Mouse (Mus musculus) midbrain, embryonic 12.5 days (tissue): ENCODE measurements around the gene Prm2. TPM values are rescaled to one million over a fixed set of nuclear protein-coding genes. Genes with fewer than 3 reads are reported as not detected.

Experiments used
- ATAC-seq: fragments of 200-750 bp; cut with Nextera tagmentation; 2 replicates; pipeline ENCODE4 v1.8.0; 2017; ENCODE audit warnings: low read depth, moderate TSS enrichment, moderate library complexity; ENCODE audit not compliant: low FRiP score
- H3K27ac ChIP-seq: fragments of 300-500 bp; sonication (generic); replicated peaks from 2 replicates; pipeline ENCODE4 v1.5.1; 2016; ENCODE audit warnings: mild to moderate bottlenecking
- H3K27me3 ChIP-seq: fragments of 300-500 bp; sonication (generic); 2 replicates; pipeline ENCODE4 v1.6.1; 2016; ENCODE audit warnings: mild to moderate bottlenecking
- H3K36me3 ChIP-seq: fragments of 300-500 bp; sonication (generic); 2 replicates; pipeline ENCODE4 v1.6.1; 2016
- H3K4me1 ChIP-seq: fragments of 300-500 bp; sonication (generic); 2 replicates; pipeline ENCODE4 v1.6.1; 2016
- H3K4me2 ChIP-seq: fragments of 300-500 bp; sonication (generic); replicated peaks from 2 replicates; pipeline ENCODE4 v1.6.1; 2016; ENCODE audit warnings: mild to moderate bottlenecking, moderate library complexity
- H3K4me3 ChIP-seq: fragments of 300-500 bp; sonication (generic); 2 replicates; pipeline ENCODE4 v1.5.1; 2016; ENCODE audit warnings: mild to moderate bottlenecking
- H3K9ac ChIP-seq: fragments of 300-500 bp; sonication (generic); replicated peaks from 2 replicates; pipeline ENCODE4 v1.6.1; 2016; ENCODE audit warnings: mild to moderate bottlenecking, moderate library complexity
- H3K9me3 ChIP-seq: fragments of 300-500 bp; sonication (generic); 2 replicates; pipeline ENCODE4 v1.6.1; 2016; ENCODE audit warnings: mild to moderate bottlenecking
- WGBS: fragments of 180-500 bp; shearing (Covaris S2); methylation state at CpG from one replicate; pipeline ENCODE4 v1.1.7; 2016; 5-methylcytosine and 5-hydroxymethylcytosine counted together
- polyA plus RNA-seq: library from polyadenylated mRNA; unstranded; fragments of >200 nt; fragmentation: Nextera tagmentation; extraction: Ambion mirVana; gene quantifications from 2 replicates; pipeline ENCODE4 v1.2.1, GENCODE M21; 2016

Gene Prm2
- polyA plus RNA-seq, result not detected in 2 replicates

DNA sequence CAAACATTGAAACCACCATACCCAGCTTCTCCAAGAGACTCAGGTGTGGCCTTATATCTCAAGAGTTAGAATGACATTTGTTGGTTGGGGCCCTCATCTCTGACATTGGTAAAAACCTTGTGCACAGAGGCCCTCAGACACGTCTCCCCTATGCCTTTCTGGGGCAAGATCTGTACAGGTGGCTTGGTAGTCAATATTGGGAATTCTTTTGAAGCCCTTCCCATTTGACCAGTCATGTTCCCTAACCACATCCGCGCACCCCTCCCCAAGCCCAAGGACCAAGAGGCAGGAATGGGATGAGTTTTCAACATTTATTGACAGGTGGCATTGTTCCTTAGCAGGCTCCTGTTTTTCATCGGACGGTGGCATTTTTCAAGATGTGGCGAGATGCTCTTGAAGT, at the start of gene Prm2:
Gene Prm2 (minus strand): TSS at position 101 of the 400 bp plus-strand sequence.
- no peaks in the 10 kb centered on the region for H3K9me3 ChIP-seq
- H3K4me1 ChIP-seq, result no peaks in the 10 kb centered on the region
- no peak within 1 kb of the TSS for H3K4me3 ChIP-seq
- no peak within 1 kb of the TSS for H3K9ac ChIP-seq
- no peak within 1 kb of the TSS for H3K27ac ChIP-seq
- H3K36me3 ChIP-seq, result no peaks in the 10 kb centered on the region
- no peak for ATAC-seq
- 78% methylated on average over 6 of the region's 6 CpGs for WGBS
- peaks cover 17% of the 10 kb centered on the region for H3K27me3 ChIP-seq
- H3K4me2 ChIP-seq, result no peak within 1 kb of the TSS

DNA sequence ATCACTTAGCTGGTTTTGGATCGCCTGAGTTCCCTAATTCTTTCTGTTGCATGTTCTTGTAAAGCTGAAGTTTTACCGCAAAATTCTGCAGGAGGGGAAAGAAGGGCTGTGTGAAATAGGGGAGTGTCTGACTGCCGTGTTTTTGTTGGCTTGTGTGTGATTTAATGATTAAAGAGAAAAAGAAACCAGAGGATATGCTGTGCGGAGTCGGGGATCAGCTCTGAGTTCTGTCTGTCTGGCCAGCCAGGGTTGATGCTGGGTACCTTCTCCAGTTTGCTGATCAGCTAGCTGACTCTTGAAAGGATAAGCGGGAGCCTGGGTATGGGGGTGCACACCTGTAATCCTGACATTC, 48.4 kb upstream of the Prm2 start:
- 76% methylated on average over 6 of the region's 6 CpGs for WGBS
- Histone ChIP-seq H3K9ac (no peak overlapping the region), H3K4me1 (peaks cover 8% of the 10 kb centered on the region), H3K27ac (no peak overlapping the region), H3K9me3 (no peaks in the 10 kb centered on the region), H3K4me3 (no peak overlapping the region), H3K27me3 (no peaks in the 10 kb centered on the region), H3K36me3 (no peaks in the 10 kb centered on the region), H3K4me2 (no peak overlapping the region)
- ATAC-seq, result no peak

DNA sequence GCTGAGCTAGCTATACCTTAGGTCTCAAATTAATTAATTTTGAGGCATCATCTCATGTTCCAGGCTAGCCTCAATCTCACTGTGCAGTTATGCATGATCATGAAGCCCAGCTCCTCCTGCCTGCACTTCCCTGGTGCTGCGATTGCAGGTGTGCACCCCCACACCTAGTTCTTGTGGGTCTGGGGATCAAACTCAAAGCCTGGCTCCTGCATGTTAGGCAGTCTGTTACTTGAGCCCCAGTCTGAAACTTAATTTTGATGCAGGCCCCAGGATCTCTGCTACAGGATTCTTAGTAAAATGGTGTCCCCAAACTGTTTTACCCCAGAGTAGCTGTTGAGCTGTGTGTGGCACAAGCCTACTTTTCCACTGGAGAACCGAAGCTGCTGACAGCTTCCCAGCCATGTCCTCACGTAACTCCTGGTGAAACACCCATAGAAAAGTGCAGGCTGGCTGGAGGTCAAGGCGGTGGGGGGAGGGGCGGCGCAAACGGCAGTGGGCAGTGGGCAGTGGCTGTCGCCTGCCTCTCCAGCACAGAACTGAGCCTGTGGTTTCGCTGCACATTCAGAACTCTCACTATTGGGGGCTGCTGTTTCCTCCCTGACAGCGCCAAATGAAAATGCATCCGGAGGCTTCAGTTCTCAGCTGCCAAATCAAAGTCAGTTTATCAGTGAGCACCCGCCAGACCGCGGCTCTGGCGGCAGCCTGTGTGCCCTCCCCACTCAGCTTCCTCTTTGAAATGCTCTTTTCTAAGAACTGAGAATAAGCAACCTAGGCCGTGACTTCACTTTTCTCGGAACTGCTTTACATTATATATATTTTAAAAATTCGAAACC, 47.8 kb upstream of the Prm2 start:
- WGBS, result 27% methylated on average over 18 of the region's 18 CpGs
- Histone ChIP-seq H3K4me2 (peak overlapping the region; percentile 41), H3K9me3 (no peaks in the 10 kb centered on the region), H3K9ac (no peak overlapping the region; the same call in 1 of the 2 replicates), H3K27ac (0 out of 2 replicates have a peak overlapping the region, but pooled peaks have one; percentile 15), H3K27me3 (no peaks in the 10 kb centered on the region), H3K4me3 (no peak overlapping the region), H3K4me1 (peaks cover 12% of the 10 kb centered on the region), H3K36me3 (no peaks in the 10 kb centered on the region)
- ATAC-seq, result no peak

DNA sequence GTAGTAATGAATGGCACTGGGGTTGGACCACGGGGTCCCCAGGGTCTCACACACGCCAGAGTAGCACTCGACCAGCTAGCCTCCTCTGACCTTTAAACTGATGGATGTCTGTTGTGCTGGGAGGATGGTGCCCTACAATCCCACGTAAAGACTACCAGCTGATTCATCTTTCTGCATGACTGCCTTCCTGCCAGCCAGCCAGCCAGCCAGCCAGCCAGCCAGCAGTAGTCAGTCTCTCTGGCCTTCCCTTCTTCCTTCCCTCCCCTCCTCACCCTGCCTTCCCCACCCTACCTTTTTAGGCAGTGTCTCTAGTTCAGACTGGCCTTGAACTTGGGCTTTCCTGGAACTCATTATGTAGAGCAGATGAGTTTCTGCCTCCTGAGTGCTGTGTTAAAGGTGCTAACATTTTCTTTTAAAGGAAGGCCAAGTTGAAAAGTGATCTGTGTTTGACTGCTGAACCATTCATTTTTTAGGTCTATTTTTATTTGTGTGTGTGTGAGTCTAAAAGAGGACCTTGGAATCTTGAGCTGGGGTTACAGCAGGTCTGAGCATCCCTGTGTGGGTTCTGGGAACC, 46.4 kb upstream of the Prm2 start:
- no peak overlapping the region for H3K9ac ChIP-seq
- H3K27me3 ChIP-seq, result no peaks in the 10 kb centered on the region
- H3K9me3 ChIP-seq, result no peaks in the 10 kb centered on the region
- H3K4me1 ChIP-seq, result peaks cover 25% of the 10 kb centered on the region
- no peak for ATAC-seq
- WGBS, result 68% methylated on average over 4 of the region's 4 CpGs
- no peak overlapping the region for H3K4me2 ChIP-seq
- no peaks in the 10 kb centered on the region for H3K36me3 ChIP-seq
- no peak overlapping the region for H3K27ac ChIP-seq
- H3K4me3 ChIP-seq, result no peak overlapping the region

DNA sequence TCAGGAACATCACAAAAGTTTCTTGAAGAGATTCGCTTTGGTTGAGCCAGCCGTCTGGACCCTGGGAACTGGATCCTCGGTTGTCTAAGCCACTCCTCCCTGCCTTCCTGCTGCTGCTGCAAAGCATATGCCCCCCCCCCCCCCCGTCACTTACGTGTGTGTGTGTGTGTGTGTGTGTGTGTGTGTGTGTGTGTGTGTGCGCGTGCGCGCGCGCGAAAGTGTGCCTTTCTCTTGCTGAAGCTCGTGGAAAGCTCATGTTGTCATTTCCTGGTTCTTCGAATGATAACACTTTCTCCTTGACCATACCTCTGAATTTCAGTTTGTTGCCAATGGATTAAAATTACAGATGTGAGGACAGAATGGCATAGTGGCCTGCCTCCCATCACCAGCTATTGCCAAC, 44.1 kb upstream of the Prm2 start:
- Histone ChIP-seq H3K4me3 (no peak overlapping the region), H3K27ac (no peak overlapping the region), H3K4me2 (no peak overlapping the region), H3K9me3 (no peaks in the 10 kb centered on the region), H3K36me3 (no peaks in the 10 kb centered on the region), H3K4me1 (peaks cover 38% of the 10 kb centered on the region), H3K27me3 (no peaks in the 10 kb centered on the region), H3K9ac (no peak overlapping the region)
- WGBS, result 91% methylated on average over 12 of the region's 14 CpGs
- ATAC-seq, result no peak

DNA sequence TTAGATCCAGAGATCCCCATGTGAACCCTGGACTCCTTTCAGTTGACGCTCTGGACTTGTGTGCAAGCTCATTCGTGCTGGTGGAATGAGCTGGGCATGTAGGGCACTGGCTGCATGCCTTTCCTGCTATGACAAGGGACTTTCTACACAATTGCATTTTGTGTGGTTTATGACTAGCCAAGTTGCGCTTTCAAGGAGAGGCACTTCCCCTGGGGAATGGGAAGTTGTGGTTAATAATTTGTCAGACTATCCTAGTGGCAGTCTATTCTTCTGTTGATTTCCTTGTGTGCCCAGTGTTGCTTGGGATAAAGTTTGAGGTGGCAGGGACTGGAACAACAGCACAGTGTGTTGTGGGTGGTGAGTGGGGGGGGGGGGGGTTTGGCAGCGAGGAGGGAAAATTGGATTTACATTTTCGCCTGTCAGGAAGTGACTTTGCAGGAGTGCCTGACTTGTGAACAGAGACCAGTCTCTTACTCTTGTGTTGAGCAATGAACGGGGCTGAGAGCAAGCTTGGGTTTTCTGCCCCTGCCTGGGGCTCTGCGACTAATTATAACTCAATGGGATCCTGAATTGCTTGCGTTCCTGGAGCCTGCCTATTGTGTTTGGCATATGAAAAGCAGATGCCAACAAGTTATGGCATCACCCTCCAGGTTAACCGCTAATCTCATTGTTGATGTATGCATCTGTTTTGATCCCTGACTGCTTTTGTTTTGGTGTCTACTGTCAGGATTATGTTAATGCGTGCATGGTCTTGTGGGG, 42.7 kb upstream of the Prm2 start:
- peaks cover 5% of the 10 kb centered on the region for H3K27me3 ChIP-seq
- no peak overlapping the region for H3K9ac ChIP-seq
- WGBS, result 50% methylated on average over 10 of the region's 10 CpGs
- no peak overlapping the region for H3K27ac ChIP-seq
- H3K4me3 ChIP-seq, result no peak overlapping the region
- no peaks in the 10 kb centered on the region for H3K36me3 ChIP-seq
- H3K9me3 ChIP-seq, result no peaks in the 10 kb centered on the region
- no peak overlapping the region for H3K4me2 ChIP-seq
- H3K4me1 ChIP-seq, result peaks cover 34% of the 10 kb centered on the region
- ATAC-seq, result no peak

DNA sequence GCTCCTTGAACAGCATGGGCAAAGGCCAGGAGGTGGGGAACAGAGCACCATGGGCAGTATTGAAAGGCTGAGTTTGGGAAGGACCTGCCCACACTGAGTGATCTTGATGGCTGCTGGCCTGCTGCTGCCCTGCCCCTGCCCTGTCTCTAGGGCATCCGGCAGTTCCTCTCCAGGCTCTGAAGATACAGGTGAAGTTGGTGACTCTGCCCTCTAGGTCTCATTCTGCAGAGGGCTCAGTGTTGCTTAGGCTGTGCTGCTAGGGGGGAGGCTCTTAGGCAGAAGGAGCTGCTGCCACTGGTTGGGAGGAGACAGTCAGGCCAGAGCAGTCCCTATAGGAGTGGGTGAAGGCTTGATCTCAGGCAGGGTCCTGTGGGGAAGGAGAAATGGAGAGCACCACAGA, 42.0 kb upstream of the Prm2 start:
- H3K27me3 ChIP-seq, result peaks cover 6% of the 10 kb centered on the region
- H3K4me2 ChIP-seq, result no peak overlapping the region
- H3K9me3 ChIP-seq, result no peaks in the 10 kb centered on the region
- ATAC-seq, result no peak
- no peak overlapping the region for H3K4me3 ChIP-seq
- H3K27ac ChIP-seq, result no peak overlapping the region
- no peak overlapping the region for H3K9ac ChIP-seq
- 100% methylated on average over 1 of the region's 1 CpGs for WGBS
- H3K36me3 ChIP-seq, result no peaks in the 10 kb centered on the region
- H3K4me1 ChIP-seq, result peaks cover 30% of the 10 kb centered on the region

DNA sequence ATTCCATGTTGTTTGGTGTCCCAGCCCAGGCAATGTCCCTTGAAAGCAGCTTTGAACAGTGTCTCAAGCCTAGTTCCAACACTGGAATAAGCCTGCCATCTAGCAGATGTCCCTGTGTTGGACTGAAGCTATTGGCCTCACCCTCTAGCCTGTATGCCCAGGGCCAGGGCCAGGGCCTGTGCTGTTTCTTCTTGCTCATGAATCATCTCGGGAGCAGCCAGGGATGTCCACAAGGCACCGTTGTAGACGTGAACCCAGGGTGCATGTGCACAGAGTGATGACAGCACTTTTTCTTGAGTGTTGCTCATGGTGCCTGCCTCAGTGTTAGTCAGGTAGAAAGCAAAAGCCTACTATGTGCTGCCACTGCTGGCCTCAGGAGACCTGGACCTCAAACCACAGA, 41.3 kb upstream of the Prm2 start:
- no peaks in the 10 kb centered on the region for H3K36me3 ChIP-seq
- WGBS, result 97% methylated on average over 3 of the region's 3 CpGs
- H3K9ac ChIP-seq, result no peak overlapping the region
- no peak overlapping the region for H3K4me3 ChIP-seq
- no peak overlapping the region for H3K27ac ChIP-seq
- no peak overlapping the region for H3K4me2 ChIP-seq
- peaks cover 6% of the 10 kb centered on the region for H3K27me3 ChIP-seq
- peaks cover 30% of the 10 kb centered on the region for H3K4me1 ChIP-seq
- H3K9me3 ChIP-seq, result no peaks in the 10 kb centered on the region
- ATAC-seq, result no peak

DNA sequence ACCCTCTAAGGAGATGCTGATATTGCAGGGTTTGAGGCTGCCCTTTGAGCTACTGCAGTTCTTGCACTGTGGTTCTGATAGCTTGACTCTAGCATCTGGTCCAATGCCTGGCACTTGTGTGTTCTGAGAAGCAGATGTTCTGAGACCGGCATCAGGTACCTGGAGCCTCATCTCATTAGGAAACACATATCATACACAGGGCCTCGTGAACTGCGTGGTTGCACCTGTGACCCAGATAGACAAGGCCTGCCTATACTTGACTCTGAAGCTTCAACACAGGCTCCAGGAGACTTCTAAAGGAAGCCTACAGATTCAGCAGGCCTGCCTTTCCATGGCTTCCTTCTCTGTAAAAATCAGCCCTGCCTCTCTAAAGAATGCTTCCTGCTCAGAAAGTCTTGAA, 40.5 kb upstream of the Prm2 start:
- no peaks in the 10 kb centered on the region for H3K36me3 ChIP-seq
- peaks cover 30% of the 10 kb centered on the region for H3K4me1 ChIP-seq
- H3K9ac ChIP-seq, result no peak overlapping the region
- H3K9me3 ChIP-seq, result no peaks in the 10 kb centered on the region
- H3K27ac ChIP-seq, result no peak overlapping the region
- H3K4me3 ChIP-seq, result no peak overlapping the region
- WGBS, result 93% methylated on average over 3 of the region's 3 CpGs
- peaks cover 6% of the 10 kb centered on the region for H3K27me3 ChIP-seq
- H3K4me2 ChIP-seq, result peak overlapping the region; percentile 95; the same call in 1 of the 2 replicates
- ATAC-seq, result no peak

DNA sequence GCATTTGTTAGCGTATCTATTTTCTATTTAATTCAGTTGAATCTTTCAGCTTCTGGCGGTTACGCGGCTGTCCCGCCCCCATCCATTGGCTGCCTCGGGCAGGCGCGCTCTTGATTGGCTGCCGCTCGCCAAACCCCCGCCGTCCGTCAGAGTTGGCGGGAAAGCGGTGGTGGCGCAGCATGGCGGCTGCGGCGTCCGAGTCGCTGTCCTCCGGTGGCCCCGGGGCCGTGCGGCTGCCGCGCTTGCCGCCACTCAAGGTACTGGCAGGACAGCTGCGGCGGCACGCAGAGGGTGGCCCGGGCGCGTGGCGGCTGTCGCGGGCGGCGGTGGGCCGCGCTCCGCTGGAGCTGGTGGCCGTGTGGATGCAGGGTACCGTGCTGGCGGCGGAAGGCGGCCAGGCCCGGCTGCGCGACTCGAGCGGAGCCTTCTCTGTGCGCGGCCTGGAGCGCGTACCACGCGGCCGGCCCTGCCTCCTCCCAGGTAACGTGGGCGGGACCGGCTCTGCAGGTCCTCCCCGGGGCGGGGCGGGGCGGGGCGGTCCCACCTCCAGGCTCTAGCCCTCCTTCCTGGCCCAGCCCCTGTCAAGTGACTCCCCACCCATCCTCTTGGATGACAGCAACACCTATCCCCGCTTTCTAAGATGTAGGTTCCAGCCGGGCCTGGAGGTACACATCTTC, 39.1 kb upstream of the Prm2 start, which contains the start of gene Rmi2:
Gene Rmi2 (plus strand): TSS at position 149 of the 677 bp plus-strand sequence.
- WGBS, result under 1% methylated on average over 53 of the region's 69 CpGs
- H3K27ac ChIP-seq, result peak within 1 kb of the TSS; percentile 62; the same call in 1 of the 2 replicates
- ATAC-seq, result peak; percentile 94
- peak within 1 kb of the TSS; percentile 82 for H3K4me3 ChIP-seq
- H3K9ac ChIP-seq, result peak within 1 kb of the TSS; percentile 70
- H3K4me2 ChIP-seq, result peak within 1 kb of the TSS; percentile 95
- H3K27me3 ChIP-seq, result peaks cover 6% of the 10 kb centered on the region
- H3K36me3 ChIP-seq, result no peaks in the 10 kb centered on the region
- peaks cover 30% of the 10 kb centered on the region for H3K4me1 ChIP-seq
- no peaks in the 10 kb centered on the region for H3K9me3 ChIP-seq

DNA sequence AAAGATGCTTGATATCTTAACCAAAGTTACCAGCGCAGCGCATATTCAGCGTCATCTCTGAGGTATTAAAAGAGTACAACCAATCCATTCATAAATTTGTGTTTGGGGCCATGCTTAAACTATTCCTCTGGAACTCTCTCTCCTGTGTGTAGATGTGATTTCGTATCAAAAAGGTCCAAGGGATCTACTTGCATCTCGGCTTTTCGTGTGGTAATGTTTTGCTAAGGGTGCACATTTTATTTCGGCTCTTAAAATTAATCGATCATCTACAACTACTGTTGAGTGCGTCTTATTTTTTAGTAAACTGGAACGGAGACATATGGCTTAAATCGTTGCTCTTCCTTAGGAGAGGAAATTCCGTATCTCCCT, 38.6 kb upstream of the Prm2 start:
- ATAC-seq, result 0 out of 2 replicates have a peak, but pooled peaks have one; percentile 2
- no peaks in the 10 kb centered on the region for H3K36me3 ChIP-seq
- H3K27me3 ChIP-seq, result peaks cover 6% of the 10 kb centered on the region
- 9% methylated on average over 12 of the region's 12 CpGs for WGBS
- H3K4me1 ChIP-seq, result peaks cover 30% of the 10 kb centered on the region
- H3K4me3 ChIP-seq, result peak overlapping the region; percentile 82
- peak overlapping the region; percentile 95 for H3K4me2 ChIP-seq
- no peak overlapping the region for H3K27ac ChIP-seq
- no peaks in the 10 kb centered on the region for H3K9me3 ChIP-seq
- peak overlapping the region; percentile 70; the same call in 1 of the 2 replicates for H3K9ac ChIP-seq
